Mouse (Mus musculus): ENCODE data around the gene Bicdl1.
"Not testable (repeated sequence)": the region's sequence is repeated elsewhere in the genome, so short reads cannot be mapped to it uniquely, and the experiment has no call there.

The Bicdl1 gene

DNA sequence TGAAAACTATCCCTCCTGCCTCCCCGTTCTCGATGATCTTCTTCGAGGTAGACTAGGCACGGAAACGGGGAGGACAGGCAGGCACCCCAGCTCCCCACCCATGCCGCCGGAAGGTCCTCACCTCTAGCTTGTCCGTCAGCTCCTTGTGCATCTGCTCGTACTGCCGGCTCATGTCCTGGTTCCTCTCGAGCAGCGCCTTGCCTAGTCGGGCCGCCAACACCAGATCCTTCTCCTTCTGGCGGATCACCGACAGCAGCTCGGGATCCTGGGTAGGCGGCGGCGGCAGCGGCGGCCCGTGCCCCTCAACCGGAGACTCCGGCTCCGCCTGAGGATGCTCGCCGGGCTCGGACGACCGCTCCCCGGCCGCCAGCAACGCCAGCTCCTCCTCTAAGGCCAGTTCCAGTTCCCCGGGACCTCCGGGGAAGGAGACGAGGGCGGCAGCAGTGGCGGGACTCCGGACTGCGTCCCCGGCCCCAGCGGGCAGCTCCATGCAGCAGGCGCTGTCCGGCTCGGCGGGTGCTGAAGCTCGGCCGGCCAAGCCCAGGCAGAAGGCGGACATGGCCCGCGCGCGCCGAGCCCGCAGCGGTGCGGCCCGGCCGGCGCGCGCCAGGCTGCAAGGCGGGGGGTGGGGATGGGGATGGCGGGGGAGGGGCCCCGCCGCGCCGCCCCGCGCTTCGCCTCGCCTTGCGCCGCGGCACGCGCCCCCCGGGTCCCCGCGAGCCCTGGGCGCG is at the start of gene Bicdl1:
Bicdl1 (minus strand) TSS at position 621 of the 731 bp plus-strand sequence.
- peak; percentile 39 to 56 for DNase-seq (ENCODE audit: low spot score in 2 of 2)

DNA sequence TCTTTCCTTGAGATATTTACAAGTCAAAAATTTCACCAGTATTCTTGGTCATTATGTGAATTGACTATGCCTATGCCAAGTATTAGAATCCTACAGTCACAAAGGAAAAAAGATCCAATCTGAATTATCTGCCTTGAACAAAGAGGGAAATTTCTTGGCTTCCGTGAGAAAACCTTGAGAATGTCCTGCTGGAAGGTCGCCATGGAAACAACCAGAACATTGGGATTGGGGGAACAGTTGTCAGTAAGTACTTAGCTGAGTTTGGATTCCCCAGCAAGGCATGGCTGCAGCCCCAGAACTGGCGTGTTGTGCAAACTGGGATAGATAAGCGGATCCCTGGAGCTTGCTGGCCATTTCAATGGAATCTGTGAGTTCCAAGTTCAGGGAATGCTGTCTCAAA is 45.5 kb upstream of the Bicdl1 start:
- DNase-seq (ENCODE audit: low spot score in 2 of 2), result no peak

DNA sequence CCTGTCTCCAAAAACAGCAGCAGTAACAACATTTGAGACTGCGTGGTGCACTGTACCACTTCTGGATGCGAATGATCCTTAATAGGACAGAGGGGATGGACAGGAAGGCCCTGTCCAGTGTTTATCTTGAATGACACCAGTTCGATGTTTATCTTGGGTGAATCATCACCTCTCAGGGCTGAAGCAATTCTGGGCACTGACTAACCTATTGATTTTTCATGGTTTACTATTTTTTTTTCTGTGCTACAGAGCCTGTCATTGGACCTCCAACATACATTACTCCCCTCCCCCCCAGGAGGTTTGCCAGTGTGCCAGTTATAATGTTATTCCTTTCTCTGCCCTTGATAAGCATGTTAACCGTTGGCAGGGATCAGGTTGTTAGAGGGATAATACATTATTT is 43.9 kb upstream of the Bicdl1 start:
- DNase-seq (ENCODE audit: low spot score in 2 of 2), result no peak

DNA sequence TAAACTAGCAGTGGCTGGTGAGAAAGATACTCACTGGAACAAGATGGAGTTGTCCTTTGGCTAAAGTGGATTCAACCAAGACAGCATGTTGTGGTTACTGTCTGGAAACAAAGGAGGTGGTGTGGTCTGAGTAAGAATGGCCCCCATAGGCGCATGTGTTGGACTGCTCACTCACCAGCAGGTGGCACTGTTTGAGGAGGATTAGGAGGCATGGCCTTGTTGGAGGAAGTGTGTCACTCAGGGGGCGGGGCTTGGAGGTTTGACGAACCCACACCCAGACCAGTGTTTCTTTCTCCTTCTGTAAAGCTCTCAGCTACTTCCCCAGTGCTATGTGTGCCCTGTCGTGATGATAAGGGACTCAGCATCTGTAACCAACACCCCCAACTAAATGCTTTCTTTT is 38.6 kb upstream of the Bicdl1 start:
- DNase-seq (ENCODE audit: low spot score in 2 of 2), result peak in 1 of 2 experiments; percentile 12

DNA sequence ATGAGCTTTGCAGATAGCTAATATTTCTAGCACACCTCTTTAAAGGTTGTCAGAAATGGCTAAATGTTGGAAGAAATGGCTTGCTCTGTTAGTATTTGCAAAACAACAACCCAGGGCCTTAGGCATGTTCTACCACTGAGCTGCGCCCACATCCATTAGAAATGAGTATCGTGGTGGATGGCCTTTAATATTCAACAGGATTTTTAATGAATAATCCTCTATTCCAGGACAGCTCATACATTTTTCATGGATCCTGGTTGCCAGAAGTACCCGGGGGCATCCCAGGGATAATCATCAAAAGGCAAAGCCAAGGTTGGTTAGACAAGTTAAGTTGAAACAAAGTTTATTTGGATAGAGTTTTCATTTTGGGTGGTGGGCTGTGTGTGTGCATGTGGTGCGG is 37.7 kb upstream of the Bicdl1 start:
- DNase-seq (ENCODE audit: low spot score in 2 of 2), result no peak

DNA sequence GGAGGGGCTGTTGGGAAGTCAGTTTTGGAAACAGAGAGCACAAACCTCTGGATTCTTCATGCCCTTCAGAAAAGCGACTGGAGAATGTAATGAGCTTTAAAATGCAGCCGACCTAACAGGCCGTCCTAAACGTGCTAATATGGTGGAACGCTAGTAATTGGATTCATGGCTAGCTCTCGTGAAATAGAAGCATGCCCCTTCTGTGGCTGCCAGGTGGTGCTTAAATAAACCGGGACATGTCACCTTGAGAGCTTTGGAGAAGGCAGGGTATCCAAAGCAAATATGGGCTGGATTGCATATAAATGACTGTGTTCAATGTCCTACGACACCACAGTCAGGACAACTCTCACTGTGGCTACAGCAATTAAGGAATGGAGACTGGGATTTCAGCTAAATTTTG is 35.4 kb upstream of the Bicdl1 start:
- DNase-seq (ENCODE audit: low spot score in 2 of 2), result no peak

DNA sequence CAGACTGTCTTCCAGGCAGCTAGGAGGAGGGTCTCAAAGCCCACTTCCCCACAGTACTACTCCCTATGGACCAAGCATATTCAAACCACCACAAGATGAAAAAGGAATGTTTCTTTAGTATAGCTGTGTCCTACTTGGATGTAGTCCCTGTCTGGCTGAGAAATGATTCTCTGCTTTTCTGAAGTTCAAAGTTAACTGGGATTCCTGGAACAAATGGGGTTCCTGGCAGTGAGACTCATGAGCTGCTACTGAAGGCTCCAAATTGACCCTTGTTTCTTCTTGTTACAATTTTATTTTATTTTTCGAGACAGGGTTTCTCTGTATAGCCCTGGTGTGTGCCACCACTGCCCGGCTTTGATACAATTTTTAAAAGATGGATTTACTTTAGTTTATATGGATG is 32.6 kb upstream of the Bicdl1 start:
- DNase-seq (ENCODE audit: low spot score in 2 of 2), result no peak

DNA sequence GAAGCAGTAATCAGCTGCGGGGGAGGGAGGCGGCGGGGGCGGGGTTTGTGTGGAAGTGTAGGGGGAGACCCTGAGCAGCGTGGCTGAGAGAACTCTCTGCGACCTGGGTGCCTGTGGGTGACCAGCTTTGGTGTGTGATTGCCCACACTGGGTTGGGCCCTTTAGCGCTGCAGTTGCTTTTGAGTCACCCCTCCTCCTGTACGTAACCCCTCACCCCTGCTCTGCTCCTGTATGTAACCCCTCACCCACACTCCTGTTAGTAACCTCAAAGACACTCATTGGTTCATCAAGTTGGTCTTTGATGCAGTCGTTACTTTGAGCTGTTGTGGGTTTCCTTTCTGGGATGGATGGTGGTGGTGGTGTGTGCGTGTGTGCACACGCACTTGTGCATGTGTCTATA is 29.5 kb upstream of the Bicdl1 start:
- no peak for DNase-seq (ENCODE audit: low spot score in 2 of 2)

DNA sequence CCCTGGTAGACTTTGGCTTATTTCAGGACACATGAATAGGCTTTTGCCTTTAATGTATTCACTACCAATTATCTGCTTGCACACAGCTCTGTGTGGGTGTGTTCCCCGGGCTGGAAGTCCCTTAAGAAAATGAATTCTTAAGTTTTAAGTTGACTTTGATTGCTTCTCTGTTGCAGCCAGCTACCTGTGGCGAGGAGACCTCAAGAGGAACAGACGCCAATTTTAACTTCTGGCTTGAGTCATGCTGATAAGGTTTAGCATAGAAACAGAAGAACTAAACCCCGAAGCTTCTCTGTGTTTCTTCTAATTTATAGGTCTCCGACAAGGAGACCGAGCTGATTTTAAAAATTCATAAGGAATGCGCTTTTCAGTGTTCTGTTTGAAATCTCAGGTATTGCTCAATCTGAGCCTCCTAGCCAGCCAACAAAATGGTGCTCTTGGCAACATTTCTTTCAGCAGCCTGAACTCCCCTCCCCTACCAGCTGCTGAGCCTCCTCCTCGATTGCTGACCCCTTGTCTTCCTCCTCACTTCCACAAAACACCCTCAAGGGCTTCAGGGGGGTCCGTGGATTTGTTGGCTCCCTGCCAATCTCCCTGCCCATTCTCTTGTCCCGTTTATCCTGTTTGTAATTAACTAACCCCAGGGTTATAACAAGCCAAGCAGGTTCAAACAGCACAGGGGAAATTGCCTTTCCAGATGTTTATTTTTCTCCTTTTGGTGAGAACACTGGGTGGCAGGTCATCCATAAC is 27.2 kb upstream of the Bicdl1 start:
- no peak for DNase-seq (ENCODE audit: low spot score in 2 of 2)

DNA sequence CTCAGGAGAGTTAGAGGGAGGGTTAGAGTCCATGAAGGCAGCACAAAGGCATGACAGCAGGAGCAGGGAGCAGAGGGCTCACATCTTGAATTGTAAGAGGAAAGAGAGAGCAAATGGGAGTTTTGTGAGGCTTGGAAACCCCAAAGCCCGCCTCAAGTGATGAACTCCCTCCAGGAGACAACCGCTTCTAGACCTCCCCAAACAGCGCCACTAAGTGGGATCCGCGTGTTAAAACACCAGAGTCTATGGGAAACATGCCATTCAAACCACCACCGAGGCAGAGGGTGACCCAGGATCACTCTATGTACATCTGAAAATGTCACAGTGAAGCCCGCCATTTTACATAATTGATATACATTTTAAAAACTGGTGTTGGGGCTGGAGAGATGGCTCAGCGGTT is 26.1 kb upstream of the Bicdl1 start:
- DNase-seq (ENCODE audit: low spot score in 2 of 2), result no peak

DNA sequence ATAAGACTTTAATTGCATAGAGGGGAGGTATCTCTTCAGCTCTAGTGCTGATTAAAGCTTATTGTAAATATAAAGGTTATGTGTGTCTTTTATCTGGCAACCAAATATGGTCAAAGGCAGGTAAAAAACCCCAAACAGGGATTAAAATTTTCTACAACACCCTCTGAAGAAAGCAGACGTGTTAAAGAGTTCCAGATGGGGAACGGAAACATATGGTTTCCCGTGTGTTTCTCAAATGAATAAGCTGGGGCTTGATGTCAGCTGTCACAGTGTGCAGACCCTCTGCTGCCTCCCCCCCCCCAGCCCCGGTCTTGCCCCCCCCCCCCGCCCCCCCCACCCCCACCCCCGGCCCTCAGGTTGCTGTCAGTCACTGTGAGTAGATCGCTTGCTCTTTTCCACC is 24.1 kb upstream of the Bicdl1 start:
- DNase-seq (ENCODE audit: low spot score in 2 of 2), result no peak

DNA sequence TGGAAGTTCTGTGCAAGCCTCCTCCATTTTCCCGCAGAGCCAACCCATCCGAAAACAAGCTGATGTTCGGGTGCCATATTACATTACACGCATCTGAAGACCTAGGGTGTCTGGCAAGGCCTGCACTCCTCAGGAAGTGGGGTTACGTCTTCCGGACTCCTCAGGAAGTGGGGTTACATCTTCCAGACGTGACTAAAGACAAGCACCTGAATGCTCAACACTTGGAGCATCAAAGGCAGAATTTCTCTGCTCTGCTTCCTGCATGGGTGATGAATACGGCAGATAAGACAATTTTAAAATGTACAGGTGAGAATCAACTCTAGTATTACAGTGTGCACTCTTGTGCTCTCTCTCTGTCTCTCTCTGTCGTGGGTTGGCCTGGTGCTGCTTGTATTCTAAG is 23.4 kb upstream of the Bicdl1 start:
- peak in 1 of 2 experiments; percentile 19 for DNase-seq (ENCODE audit: low spot score in 2 of 2)

DNA sequence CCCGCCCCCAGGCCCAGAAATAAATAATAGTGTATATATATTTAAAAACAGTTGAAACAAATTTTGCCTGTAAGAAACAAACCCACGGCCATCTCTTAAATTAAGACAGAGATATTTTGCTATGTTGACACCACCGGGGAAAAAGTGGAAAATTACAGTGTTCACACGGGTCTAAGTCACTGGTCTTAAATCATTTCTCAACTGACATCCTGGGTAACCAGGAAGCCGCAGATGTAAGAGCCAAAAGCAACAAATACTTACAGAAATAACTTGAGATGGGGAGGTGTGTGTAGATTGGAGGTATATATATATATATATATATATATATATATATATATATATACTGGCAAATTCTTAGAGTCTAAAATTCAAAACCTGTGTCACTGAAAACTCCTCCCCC is 21.5 kb upstream of the Bicdl1 start:
- no peak for DNase-seq (ENCODE audit: low spot score in 2 of 2)

DNA sequence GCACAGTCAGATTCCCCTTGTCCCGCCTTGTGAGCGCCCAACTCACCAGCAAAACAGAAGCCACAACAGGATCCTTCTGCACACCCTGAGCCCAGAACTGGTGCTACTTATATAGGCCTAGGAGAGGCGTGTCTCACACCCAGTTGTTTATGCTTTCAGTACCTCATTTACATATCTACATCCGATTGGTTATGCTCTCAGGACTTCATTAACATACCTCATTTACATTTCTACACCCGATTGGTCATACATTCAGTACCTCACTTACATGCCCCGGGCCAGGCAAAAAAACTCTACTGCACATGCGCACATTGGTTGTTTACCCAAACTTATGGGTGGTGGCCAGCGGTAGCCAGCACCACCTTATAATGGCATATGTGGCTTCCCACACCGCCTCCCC is 20.5 kb upstream of the Bicdl1 start:
- not testable (repeated sequence) for DNase-seq (ENCODE audit: low spot score in 2 of 2)

DNA sequence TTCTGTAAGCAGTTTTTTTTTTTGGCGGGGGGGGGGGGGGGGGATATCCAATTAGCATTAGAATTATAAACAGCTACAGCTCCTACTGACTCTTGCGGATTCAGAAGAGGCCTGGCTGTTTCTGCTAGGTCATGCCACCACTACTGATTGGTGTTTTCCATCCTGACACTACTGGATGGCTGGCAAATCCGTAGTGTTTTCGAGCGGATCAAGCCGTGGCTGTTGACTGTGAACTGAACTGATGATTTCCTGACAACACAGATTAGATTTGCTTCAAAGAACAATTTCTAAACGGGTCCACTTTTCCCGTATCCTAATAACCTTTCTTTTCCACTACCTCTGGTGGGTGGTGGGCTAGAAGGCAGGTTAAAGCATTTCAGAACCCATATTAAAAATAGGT is 16.9 kb upstream of the Bicdl1 start:
- no peak for DNase-seq (ENCODE audit: low spot score in 2 of 2)

DNA sequence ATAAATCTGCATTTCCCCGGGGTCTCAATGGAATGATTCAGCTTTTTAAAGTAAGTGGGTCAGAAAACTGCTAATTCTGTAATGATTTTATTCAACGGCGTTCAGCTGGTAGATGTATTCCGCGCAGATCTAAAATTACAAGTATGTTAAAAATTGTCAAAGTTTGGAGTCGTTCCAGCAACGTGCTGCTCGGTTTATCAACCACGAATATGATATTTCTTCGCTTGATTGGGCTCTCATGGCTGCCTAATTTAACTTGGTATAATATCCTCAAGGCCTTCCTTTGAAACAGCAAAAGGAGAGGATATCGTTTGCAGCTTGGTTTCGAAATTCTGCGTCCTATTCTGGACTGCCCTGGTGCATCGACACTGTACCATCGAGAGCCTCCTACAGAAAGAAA is 13.9 kb upstream of the Bicdl1 start:
- no peak for DNase-seq (ENCODE audit: low spot score in 2 of 2)

DNA sequence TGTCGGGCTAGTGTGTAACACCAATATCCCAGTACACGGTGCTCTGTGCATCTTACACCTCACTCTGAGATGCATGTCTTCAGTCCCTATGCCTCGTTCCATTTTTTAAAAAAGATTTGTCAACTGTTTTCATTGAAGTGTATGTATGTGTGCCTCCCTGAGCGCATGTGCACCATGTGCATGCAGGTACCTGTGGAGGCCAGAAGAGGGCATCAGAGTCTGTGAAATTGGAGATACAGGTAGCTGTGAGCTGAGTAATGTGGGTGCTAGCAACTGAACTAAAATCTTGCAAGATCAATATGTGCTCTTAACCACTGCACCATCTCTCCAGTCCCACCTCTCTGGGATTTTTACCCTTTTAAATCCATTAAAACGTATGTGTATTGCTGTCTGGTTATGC is 6.6 kb upstream of the Bicdl1 start:
- no peak for DNase-seq (ENCODE audit: low spot score in 2 of 2)

DNA sequence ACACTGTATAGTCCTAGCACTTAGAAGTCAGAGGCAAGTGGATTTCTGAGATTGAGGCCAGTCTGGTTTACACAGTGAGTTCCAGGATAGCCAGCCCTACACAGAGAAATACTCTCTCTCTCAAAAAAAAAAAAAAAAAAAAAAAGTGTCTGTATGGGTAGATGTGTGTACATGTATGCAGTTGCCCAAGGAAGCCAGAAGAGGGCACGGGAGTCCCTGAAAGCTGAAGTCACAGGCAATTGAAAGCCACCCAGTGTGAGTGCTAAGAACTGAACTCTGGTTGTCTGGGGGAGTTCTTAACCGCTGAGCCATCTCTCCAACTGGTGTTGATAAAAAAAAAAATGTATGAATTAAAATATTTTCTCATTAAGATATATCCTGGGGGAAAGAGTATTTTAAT is 3.1 kb upstream of the Bicdl1 start:
- DNase-seq (ENCODE audit: low spot score in 2 of 2), result no peak

DNA sequence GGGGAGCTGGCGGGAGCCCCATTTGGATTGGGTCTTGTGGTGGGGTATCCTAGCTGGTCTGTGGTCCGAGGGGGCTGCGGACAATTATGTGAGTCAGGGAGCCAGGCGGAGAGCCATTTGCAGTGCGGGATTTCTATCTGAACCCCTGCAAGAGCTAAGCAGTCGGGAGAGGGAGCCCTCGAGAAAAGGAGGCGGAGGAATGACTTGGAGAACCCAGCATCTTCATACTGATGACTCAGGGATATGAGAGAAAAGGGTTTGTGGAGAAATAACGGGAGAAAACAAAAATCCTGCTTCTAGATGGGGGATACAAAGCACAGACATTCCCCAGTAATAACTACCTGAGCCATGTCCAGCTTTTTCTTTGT is 1.4 kb upstream of the Bicdl1 start:
- DNase-seq (ENCODE audit: low spot score in 2 of 2), result no peak

DNA sequence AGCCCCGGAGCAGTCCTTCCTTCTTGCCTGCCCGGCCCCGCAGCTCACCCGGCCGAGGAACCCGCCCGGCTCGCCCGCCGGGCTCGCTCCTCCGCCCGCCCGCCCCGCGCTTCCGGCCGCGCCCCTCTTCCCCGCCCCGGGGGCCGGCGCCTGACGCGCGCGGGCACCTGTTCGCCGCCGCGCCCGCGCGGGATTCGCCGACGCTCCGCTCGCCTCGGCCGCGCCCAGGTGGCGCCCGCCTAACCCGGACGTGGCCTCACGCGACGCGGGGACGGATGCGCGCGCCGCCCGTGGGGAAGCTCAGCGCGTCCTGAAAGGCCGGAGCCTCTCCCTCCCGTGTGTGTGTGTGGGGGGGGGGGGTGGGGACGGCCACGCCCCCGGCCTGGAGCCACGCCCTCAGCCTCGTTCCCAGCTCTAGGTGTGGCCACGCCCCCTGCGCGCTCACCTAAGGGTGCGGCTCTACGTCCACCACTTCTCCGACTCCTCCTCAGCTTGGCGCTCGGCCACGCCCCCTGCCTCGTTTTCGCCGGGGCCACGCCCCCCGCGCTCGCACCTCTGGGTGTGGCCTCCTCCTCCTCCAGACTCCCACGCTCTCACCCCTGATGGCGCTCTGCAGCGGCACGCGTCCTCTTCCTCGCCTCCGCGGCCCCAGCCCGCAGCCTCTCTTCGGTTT is 891 bp upstream of the Bicdl1 start:
- peak; percentile 78 to 92 for DNase-seq (ENCODE audit: low spot score in 2 of 2)

DNA sequence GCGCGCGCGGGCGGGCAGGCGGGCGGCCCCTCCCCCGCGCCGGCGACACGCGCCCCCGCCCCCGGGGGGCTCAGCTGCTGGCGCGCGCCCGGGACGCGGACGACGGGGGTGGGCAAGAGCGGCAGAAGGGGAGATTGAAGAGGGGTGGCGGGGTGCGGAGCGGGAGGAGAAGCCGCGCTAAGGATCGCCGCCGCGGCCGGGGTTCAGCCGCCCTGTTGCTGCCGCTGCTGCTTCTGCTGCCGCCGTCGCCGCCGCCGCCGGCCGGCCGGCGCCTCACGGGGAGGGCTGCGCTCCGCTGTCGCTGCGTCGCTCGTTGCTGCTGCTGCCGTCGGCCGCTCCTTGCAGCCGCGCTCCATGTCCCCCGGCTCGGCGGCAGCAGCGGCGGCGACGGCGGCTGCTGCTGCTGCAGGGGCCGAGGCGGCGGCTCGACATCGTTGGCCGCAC is 333 bp upstream of the Bicdl1 start:
- peak in 1 of 2 experiments; percentile 12 for DNase-seq (ENCODE audit: low spot score in 2 of 2)

DNA sequence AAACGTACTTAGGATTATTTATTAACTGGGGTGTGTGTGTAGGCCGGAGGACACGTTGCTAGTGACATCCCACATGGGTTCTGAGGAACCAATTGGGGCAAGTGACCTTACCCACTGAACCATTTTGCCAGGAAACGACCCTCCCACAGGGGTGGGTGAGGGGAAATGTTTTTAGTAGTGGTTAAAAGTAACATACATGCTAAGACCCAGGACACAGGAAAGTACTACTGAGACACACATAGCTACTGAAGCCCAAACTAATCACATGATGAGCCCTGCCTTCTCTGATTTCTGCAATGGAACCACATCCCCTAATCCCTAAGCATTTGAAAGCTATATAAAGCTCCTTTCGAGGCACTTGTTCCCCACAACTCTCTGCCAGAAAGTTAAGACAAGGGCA is 1.1 kb downstream of the Bicdl1 start:
- DNase-seq (ENCODE audit: low spot score in 2 of 2), result no peak

DNA sequence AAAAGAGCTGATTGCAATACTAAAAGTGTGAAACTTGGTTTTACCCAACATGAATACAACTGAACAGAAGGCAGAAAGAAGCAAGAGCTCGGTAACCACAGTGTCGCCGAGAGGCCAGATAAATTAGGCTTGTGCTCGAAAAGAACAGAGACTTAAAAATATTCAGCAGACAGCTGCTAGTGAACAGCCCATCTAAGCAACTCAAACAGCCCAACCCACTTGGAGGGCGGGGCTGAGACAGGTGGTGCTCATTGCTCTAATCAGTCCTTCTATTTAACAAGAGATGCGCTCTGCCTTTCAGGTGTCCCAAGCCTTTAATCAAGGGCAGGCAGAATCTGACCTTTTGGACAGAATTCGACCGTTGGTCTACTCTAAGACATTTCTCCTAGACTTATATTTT is 4.8 kb downstream of the Bicdl1 start:
- no peak for DNase-seq (ENCODE audit: low spot score in 2 of 2)

All from natural killer cell, adult 2 months (primary cell).